Mouse (Mus musculus) right cerebral cortex, postnatal 36 days (tissue): ENCODE results near the gene Src.

Source experiments
- DNase-seq, 2 experiments: peaks; one replicate each; pipeline ENCODE4 v3.0.0; 2022; ENCODE audit warnings: low spot score in 2 of 2, mixed read lengths in 1 of 2

The Src gene

GRCm38 (mm10) chr2:157412497-157412896, 5.7 kb upstream of the Src start:
- no peak for DNase-seq

- DNase-seq: no peak
These were observed 1.0 kb upstream of the Src start for GRCm38 (mm10) chr2:157417229-157417628.

GRCm38 (mm10) chr2:157418609-157419071, 396 bp downstream of the Src start:
- DNase-seq: no peak

GRCm38 (mm10) chr2:157419506-157419905, 1.3 kb downstream of the Src start:
- no peak for DNase-seq

GRCm38 (mm10) chr2:157420404-157420803, 2.2 kb downstream of the Src start:
- DNase-seq: no peak

GRCm38 (mm10) chr2:157422062-157422655, 3.9 kb downstream of the Src start:
- no peak for DNase-seq

- no peak for DNase-seq
These were observed 4.8 kb downstream of the Src start for GRCm38 (mm10) chr2:157422854-157423705.

GRCm38 (mm10) chr2:157423706-157424125, 5.5 kb downstream of the Src start:
- no peak for DNase-seq

GRCm38 (mm10) chr2:157424126-157424903, 6.1 kb downstream of the Src start:
- no peak for DNase-seq

GRCm38 (mm10) chr2:157424904-157425642, 6.8 kb downstream of the Src start:
- DNase-seq: no peak

- no peak for DNase-seq
These were observed 7.4 kb downstream of the Src start for GRCm38 (mm10) chr2:157425643-157425988.

- DNase-seq: no peak
These were observed 7.9 kb downstream of the Src start for GRCm38 (mm10) chr2:157426171-157426570.

GRCm38 (mm10) chr2:157427164-157427563, 8.9 kb downstream of the Src start:
- no peak for DNase-seq

- DNase-seq: no peak
These were observed 10.3 kb downstream of the Src start for GRCm38 (mm10) chr2:157428351-157429139.

- no peak for DNase-seq
These were observed 11.5 kb downstream of the Src start for GRCm38 (mm10) chr2:157429735-157430134.

GRCm38 (mm10) chr2:157430667-157431429, 12.6 kb downstream of the Src start:
- no peak for DNase-seq

- no peak for DNase-seq
These were observed 13.7 kb downstream of the Src start for GRCm38 (mm10) chr2:157431912-157432311.

GRCm38 (mm10) chr2:157432476-157432875, 14.2 kb downstream of the Src start:
- DNase-seq: peak; percentile 54 to 61

- no peak for DNase-seq
These were observed 15.8 kb downstream of the Src start for GRCm38 (mm10) chr2:157434041-157434440.

GRCm38 (mm10) chr2:157434497-157434896, 16.3 kb downstream of the Src start:
- DNase-seq: peak; percentile 50 to 57
